Mouse (Mus musculus) kidney, postnatal 0 days (tissue): Measurements from ENCODE around the gene Slit3. TPM values are rescaled to one million over a fixed set of nuclear protein-coding genes. Genes with fewer than 3 reads are reported as not detected.

Experiments
- ATAC-seq: fragments of 200-750 bp; cut with Nextera tagmentation; replicated peaks from 2 replicates; pipeline ENCODE4 v1.8.0; 2017; ENCODE audit warnings: low read depth, moderate number of reproducible peaks, moderate TSS enrichment, moderate library complexity; ENCODE audit not compliant: low FRiP score
- DNase-seq: peaks from one replicate; pipeline ENCODE4 v3.0.0-alpha.2; 2016; ENCODE audit warnings: low spot score
- H3K27ac ChIP-seq: fragments of 300-500 bp; sonication (generic); 2 replicates; pipeline ENCODE4 v1.5.1; 2014; ENCODE audit warnings: mild to moderate bottlenecking
- H3K27me3 ChIP-seq: fragments of 300-500 bp; sonication (generic); 2 replicates; pipeline ENCODE4 v1.6.1; 2014; ENCODE audit warnings: low read length, mixed read lengths; ENCODE audit not compliant: insufficient read depth
- H3K36me3 ChIP-seq: fragments of 300-500 bp; sonication (generic); 2 replicates; pipeline ENCODE4 v1.6.1; 2014; ENCODE audit warnings: low read length, mixed read lengths; ENCODE audit not compliant: insufficient read depth
- H3K4me1 ChIP-seq: fragments of 300-500 bp; sonication (generic); replicated peaks from 2 replicates; pipeline ENCODE4 v1.6.1; 2014; ENCODE audit warnings: antibody characterized with exemption, low read length, mixed read lengths; ENCODE audit not compliant: insufficient read depth
- H3K4me2 ChIP-seq: fragments of 300-500 bp; sonication (generic); 2 replicates; pipeline ENCODE4 v1.6.1; 2014; ENCODE audit warnings: mild to moderate bottlenecking, low read length, moderate library complexity, mixed read lengths
- H3K4me3 ChIP-seq: fragments of 300-500 bp; sonication (generic); replicated peaks from 2 replicates; pipeline ENCODE4 v1.5.1; 2014; ENCODE audit warnings: low read depth, low read length
- H3K9ac ChIP-seq: fragments of 300-500 bp; sonication (generic); 2 replicates; pipeline ENCODE4 v1.6.1; 2014; ENCODE audit warnings: low read depth, low read length
- H3K9me3 ChIP-seq: fragments of 300-500 bp; sonication (generic); replicated peaks from 2 replicates; pipeline ENCODE4 v1.6.1; 2016; ENCODE audit warnings: low read length, inconsistent platforms, mixed read lengths
- CTCF ChIP-seq: IDR thresholded peaks from 2 replicates; pipeline ENCODE4 v1.5.1; 2016; ENCODE audit warnings: antibody characterized with exemption, low read depth, mild to moderate bottlenecking, moderate library complexity
- WGBS: fragments of 180-500 bp; shearing (Covaris S2); extraction: QIAGEN DNeasy Blood & Tissue Kit; methylation state at CpG from one replicate; pipeline ENCODE4 v1.1.7; 2014; 5-methylcytosine and 5-hydroxymethylcytosine counted together
- polyA plus RNA-seq: library from polyadenylated mRNA; unstranded; fragments of >200 nt; fragmentation: Nextera tagmentation; extraction: Ambion mirVana; gene quantifications from 2 replicates; pipeline ENCODE4 v1.2.1, GENCODE M21; 2015

Gene Slit3
- polyA plus RNA-seq, 1 experiment from 2014 or later: 6.6 TPM

- no peaks in the 10 kb centered on the region for H3K4me1 ChIP-seq
- H3K9ac ChIP-seq: no peak overlapping the region
- no peaks in the 10 kb centered on the region for H3K9me3 ChIP-seq
- no peak for DNase-seq
- ATAC-seq: no peak
- no peaks in the 10 kb centered on the region for H3K27me3 ChIP-seq
- TF ChIP-seq CTCF: no peak
- no peak overlapping the region for H3K4me3 ChIP-seq
- no peaks in the 10 kb centered on the region for H3K36me3 ChIP-seq
- no peak overlapping the region for H3K4me2 ChIP-seq
- H3K27ac ChIP-seq: no peak overlapping the region
- 53% methylated on average over 14 of the region's 14 CpGs for WGBS
These were observed 167.8 kb downstream of the Slit3 start for GRCm38 (mm10) chr11:35288761-35289278.

GRCm38 (mm10) chr11:35292228-35292747 is 171.3 kb downstream of the Slit3 start:
- no peak for TF ChIP-seq CTCF
- H3K27me3 ChIP-seq: no peaks in the 10 kb centered on the region
- no peak for ATAC-seq
- no peak overlapping the region for H3K4me3 ChIP-seq
- H3K27ac ChIP-seq: no peak overlapping the region
- H3K9me3 ChIP-seq: no peaks in the 10 kb centered on the region
- 79% methylated on average over 8 of the region's 8 CpGs for WGBS
- peaks cover 11% of the 10 kb centered on the region for H3K4me1 ChIP-seq
- H3K4me2 ChIP-seq: no peak overlapping the region
- DNase-seq: no peak
- H3K36me3 ChIP-seq: no peaks in the 10 kb centered on the region
- no peak overlapping the region for H3K9ac ChIP-seq

- no peaks in the 10 kb centered on the region for H3K36me3 ChIP-seq
- no peak for ATAC-seq
- no peak overlapping the region for H3K4me3 ChIP-seq
- no peak overlapping the region for H3K9ac ChIP-seq
- WGBS: 62% methylated on average over 5 of the region's 5 CpGs
- H3K4me2 ChIP-seq: no peak overlapping the region
- H3K9me3 ChIP-seq: no peaks in the 10 kb centered on the region
- H3K4me1 ChIP-seq: peaks cover 15% of the 10 kb centered on the region
- no peak for DNase-seq
- H3K27me3 ChIP-seq: no peaks in the 10 kb centered on the region
- TF ChIP-seq CTCF: no peak
- H3K27ac ChIP-seq: no peak overlapping the region
These were observed 172.2 kb downstream of the Slit3 start for GRCm38 (mm10) chr11:35293197-35293596.

GRCm38 (mm10) chr11:35294670-35295069 is 173.6 kb downstream of the Slit3 start:
- no peak for DNase-seq
- Histone ChIP-seq H3K27ac (no peak overlapping the region), H3K4me3 (no peak overlapping the region), H3K9ac (no peak overlapping the region), H3K4me1 (peaks cover 15% of the 10 kb centered on the region), H3K27me3 (no peaks in the 10 kb centered on the region), H3K4me2 (no peak overlapping the region), H3K36me3 (no peaks in the 10 kb centered on the region), H3K9me3 (no peaks in the 10 kb centered on the region)
- ATAC-seq: no peak
- TF ChIP-seq CTCF: no peak
- 29% methylated on average over 7 of the region's 7 CpGs for WGBS

- Histone ChIP-seq H3K27ac (no peak overlapping the region), H3K27me3 (no peaks in the 10 kb centered on the region), H3K36me3 (no peaks in the 10 kb centered on the region), H3K4me1 (peaks cover 15% of the 10 kb centered on the region), H3K9me3 (no peaks in the 10 kb centered on the region), H3K4me3 (no peak overlapping the region), H3K9ac (no peak overlapping the region), H3K4me2 (no peak overlapping the region)
- DNase-seq (no peak), ATAC-seq (peak; percentile 30; the same call in 1 of the 2 replicates)
- TF ChIP-seq CTCF: peak; percentile 30; the same call in 1 of the 2 replicates
- WGBS: 48% methylated on average over 3 of the region's 3 CpGs
These were observed 174.3 kb downstream of the Slit3 start for GRCm38 (mm10) chr11:35295162-35295799.

- Histone ChIP-seq H3K4me3 (no peak overlapping the region), H3K36me3 (no peaks in the 10 kb centered on the region), H3K9me3 (no peaks in the 10 kb centered on the region), H3K4me2 (no peak overlapping the region), H3K9ac (no peak overlapping the region), H3K27ac (0 out of 2 replicates have a peak overlapping the region, but pooled peaks have one; percentile 19), H3K4me1 (peaks cover 15% of the 10 kb centered on the region), H3K27me3 (no peaks in the 10 kb centered on the region)
- 95% methylated on average over 5 of the region's 5 CpGs for WGBS
- no peak for ATAC-seq
- no peak for DNase-seq
- no peak for TF ChIP-seq CTCF
These were observed 175.8 kb downstream of the Slit3 start for GRCm38 (mm10) chr11:35296803-35297202.
